Mouse (Mus musculus) CH12.LX (cell line): ENCODE measurements around the gene Gas2l1.

Experiments
- CHD2 ChIP-seq: IDR thresholded peaks from 2 replicates; pipeline ENCODE4 v1.6.1; 2011; ENCODE audit warnings: low read length, improper control_type of control experiment
- CTCF ChIP-seq, 2 experiments: IDR thresholded peaks in 1 of 2; conservative IDR thresholded peaks in 1 of 2; 2 replicates each; pipeline ENCODE4 v1.5.1; 2011 to 2012; ENCODE audit warnings: low read depth in 2 of 2, low read length in 2 of 2, improper control_type of control experiment in 1 of 2, inconsistent platforms in 1 of 2, mild to moderate bottlenecking in 1 of 2, moderate library complexity in 1 of 2
- MAX ChIP-seq: IDR thresholded peaks from 2 replicates; pipeline ENCODE4 v1.6.1; 2011; ENCODE audit warnings: low read length, improper control_type of control experiment
- MEF2A ChIP-seq: IDR thresholded peaks from 2 replicates; pipeline ENCODE4 v1.6.1; 2014; ENCODE audit warnings: low read depth, mild to moderate bottlenecking, inconsistent platforms, low read length, improper control_type of control experiment, borderline replicate concordance
- POLR2A ChIP-seq: IDR thresholded peaks from 2 replicates; pipeline ENCODE4 v1.6.1; 2011; ENCODE audit warnings: low read depth, mild to moderate bottlenecking, improper control_type of control experiment, low read length
- TBP ChIP-seq: conservative IDR thresholded peaks from 2 replicates; pipeline ENCODE4 v1.6.1; 2011; ENCODE audit warnings: low read depth, low read length, improper control_type of control experiment
- ZNF384 ChIP-seq: IDR thresholded peaks from 2 replicates; pipeline ENCODE4 v1.6.1; 2012; ENCODE audit warnings: low read depth, low read length, improper control_type of control experiment, inconsistent platforms

DNA sequence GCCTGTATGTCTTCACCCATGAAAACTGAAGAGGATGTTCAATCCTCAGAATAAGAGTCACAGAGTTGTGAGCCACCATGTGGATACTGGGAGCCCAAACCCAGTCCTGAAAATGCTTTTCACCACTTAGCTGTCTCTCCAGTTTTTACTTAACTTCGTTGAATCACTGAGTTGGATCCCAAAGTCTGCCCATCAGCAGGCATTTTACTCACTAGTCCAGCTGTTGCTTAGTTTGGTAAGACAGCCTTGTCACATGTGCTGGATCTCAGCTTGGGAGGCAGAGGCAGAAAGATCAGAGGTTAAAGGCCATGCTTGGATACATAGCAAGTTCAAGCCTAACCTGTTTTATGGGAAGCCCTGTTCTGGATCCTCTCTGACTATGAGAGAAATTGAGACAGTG lies 54.9 kb downstream of the Gas2l1 start:
- TF ChIP-seq ZNF384 (no peak), MEF2A (no peak), CTCF (conservative IDR thresholded peaks at IDR 0.05 in 1 of 2, IDR thresholded peaks at IDR 0.05 in 1 of 2; ENCODE audit: low read depth in 2 of 2, low read length in 2 of 2) (no peak), TBP (no peak), POLR2A (no peak), MAX (no peak), CHD2 (no peak)
